Mouse (Mus musculus) lung, adult 2 months (tissue): ENCODE measurements around the gene Tnik.

Source experiments
- CTCF ChIP-seq: fragments of 200-500 bp; IDR thresholded peaks from 2 replicates; pipeline ENCODE4 v1.5.1; 2011; ENCODE audit warnings: mild to moderate bottlenecking, low read length, control low read depth; ENCODE audit not compliant: insufficient read depth
- POLR2A ChIP-seq: fragments of 200-500 bp; IDR thresholded peaks from 2 replicates; pipeline ENCODE4 v1.6.1; 2011; ENCODE audit warnings: low read depth, mild to moderate bottlenecking, control low read depth, low read length, borderline replicate concordance; ENCODE audit errors: extremely low read depth

GRCm38 (mm10) chr3:28523004-28523482 is 260.0 kb downstream of the Tnik start:
- no peak for TF ChIP-seq CTCF
- TF ChIP-seq POLR2A = no peak
